Mouse (Mus musculus): ENCODE results near the gene Tulp4.
"Not testable (repeated sequence)": the region's sequence is repeated elsewhere in the genome, so short reads cannot be mapped to it uniquely, and the experiment has no call there.

Tulp4 gene

DNA sequence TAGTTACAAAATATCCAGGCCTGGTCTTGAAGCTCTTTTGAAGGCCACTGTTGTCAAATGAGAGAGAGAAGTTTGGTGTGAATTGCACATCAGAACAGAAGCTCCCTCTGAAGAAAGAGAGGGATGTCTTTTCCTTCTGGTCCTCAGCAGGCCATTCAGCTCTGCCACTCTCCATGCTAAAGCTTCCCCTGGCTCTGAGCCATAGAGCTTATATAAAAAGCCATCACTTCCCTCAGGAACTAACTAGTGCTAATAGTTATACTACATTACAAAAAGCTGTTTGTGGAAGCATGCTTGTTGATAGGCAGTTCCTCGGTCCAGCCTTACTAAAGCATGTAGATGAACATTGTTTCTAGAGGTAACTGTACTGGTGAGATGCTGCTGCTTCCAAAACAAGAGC lies 89.2 kb downstream of the Tulp4 start:
- DNase-seq, result no peak

- no peak for DNase-seq
Observed at GRCm38 (mm10) chr17:6197491-6197890, 91.3 kb downstream of the Tulp4 start.

DNA sequence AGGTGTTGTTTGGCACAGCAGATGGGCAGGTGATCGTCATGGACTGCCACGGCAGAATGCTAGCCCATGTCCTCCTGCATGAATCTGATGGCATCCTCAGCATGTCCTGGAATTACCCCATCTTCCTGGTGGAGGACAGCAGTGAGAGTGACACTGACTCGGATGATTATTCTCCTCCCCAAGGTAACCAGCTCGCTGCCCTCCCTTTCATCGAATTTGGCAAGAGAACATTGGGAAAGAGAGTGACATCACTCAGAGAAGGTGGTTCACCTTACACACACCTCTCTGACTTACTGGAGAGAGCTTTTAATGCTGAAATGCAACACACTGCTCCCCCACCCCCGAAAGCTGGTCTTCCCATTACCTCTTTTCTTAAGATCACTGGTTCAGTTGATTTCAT lies 92.4 kb downstream of the Tulp4 start:
- DNase-seq, result no peak

GRCm38 (mm10) chr17:6199166-6199565 lies 92.9 kb downstream of the Tulp4 start:
- no peak for DNase-seq

- no peak for DNase-seq
Observed at GRCm38 (mm10) chr17:6201522-6202250, 95.4 kb downstream of the Tulp4 start.

DNA sequence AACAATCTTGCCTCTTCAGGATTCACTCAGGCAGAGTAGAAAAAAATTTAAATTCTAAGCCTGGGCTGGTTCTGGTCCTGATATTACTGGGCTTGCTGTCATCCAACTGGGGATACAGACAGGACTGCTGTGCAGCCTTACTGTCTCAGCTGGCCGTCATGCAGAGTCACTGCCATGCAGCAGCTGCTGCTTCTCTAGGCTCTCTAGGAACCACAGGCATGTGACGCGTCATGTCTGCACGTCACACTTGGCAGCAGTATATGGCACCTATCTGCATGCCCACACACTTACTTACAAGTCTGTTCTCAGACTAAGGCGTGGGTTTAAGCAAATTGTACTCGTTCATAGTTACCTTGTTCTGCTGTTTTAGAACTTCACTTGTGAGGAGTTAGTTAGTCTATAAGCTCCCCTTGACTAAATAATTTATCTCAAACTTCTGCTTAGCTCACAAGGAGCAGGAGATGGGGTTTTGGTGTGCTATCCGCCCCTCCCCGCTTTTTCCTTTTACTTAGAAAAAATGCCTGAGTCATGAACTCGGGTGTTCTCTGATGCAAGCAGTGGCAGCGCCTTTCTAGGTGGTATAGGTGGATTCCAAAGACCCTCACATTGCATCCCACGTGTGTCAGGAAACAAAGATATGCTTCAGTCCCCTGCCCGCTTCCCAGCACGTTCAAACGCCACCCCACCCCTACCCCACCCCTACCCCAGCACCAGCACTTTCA lies 96.3 kb downstream of the Tulp4 start:
- DNase-seq, result peak; percentile 71

DNA sequence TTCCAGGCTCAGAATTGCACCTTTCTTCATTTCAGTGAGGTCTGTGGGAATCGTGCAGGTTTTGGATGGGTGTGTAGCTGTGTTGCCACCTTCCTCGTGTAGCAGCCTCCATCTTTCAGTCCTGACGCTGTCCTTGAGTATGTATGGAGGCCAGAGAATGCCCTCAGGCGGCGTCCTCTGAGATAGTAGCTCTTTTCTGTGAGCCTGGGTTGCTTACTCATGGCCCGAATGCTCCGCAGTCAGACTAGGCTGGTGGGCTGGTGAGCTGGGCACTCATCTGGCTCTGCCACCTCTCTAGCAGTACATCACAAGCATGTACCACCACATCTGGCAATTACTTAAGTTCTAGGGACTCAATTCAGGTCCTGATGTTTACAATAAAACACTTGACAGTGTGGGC lies 96.9 kb downstream of the Tulp4 start:
- no peak for DNase-seq

GRCm38 (mm10) chr17:6203795-6204194 lies 97.6 kb downstream of the Tulp4 start:
- no peak for DNase-seq

DNA sequence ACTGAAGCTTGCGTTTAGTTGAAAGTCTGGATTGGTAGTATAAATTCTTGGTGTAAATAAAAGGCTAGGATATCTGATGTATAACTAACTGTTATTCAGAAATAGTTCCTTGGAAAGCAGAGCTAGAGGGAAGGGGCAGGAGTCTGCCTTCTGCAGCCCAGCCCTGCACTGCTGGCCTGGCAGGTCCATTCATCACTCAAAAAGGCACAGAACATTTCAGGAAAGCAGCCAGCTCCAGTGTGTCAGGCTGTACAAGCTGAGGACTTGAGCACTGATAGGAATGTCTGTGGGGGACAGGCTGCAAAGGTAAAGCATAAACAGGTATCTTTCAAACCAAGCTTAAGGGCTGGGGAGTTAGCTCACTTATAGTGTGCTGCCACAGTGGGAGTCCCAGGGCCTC lies 105.5 kb downstream of the Tulp4 start:
- DNase-seq, result no peak

DNA sequence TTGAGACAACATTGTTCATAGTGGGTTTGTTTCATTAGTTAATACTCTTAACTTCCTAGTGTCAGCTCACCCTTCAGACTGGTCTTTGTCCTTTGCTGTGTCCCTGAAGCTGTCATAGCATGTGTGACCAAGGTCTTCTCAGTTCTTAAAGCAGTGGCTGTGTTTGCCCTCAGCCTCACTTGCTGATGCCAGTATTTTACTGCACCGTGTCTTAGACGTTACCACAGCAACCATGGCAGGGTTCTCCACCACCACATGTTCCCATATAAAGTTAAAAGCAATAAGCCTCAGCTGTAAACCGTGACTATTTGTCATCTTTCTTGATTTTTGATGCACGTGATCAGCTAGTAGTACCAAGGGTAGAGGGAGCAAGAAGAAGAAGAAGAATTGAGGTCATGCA lies 109.4 kb downstream of the Tulp4 start:
- DNase-seq, result no peak

DNA sequence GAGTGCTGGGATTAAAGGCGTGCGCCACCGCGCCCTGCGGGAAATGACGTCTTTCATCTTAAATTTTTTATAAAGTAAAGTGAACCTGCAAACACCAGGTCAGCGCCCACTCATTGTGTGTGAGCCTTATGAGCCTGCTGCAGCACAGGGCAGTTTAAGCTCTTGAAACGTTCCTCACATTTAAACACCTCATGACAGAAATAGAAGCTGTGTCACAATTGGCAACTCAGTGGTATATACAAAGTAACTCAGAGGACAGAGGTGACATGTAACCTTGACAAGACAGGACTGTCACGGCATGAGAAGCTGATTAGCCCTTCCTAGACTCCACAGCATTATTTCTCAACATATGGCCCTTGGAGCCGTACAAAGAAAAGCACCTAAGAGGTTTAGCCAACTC lies 110.3 kb downstream of the Tulp4 start:
- DNase-seq, result no peak

GRCm38 (mm10) chr17:6232633-6233032 lies 126.4 kb downstream of the Tulp4 start:
- not testable (repeated sequence) for DNase-seq

- not testable (repeated sequence) for DNase-seq
Observed at GRCm38 (mm10) chr17:6251298-6251697, 145.1 kb downstream of the Tulp4 start.

DNA sequence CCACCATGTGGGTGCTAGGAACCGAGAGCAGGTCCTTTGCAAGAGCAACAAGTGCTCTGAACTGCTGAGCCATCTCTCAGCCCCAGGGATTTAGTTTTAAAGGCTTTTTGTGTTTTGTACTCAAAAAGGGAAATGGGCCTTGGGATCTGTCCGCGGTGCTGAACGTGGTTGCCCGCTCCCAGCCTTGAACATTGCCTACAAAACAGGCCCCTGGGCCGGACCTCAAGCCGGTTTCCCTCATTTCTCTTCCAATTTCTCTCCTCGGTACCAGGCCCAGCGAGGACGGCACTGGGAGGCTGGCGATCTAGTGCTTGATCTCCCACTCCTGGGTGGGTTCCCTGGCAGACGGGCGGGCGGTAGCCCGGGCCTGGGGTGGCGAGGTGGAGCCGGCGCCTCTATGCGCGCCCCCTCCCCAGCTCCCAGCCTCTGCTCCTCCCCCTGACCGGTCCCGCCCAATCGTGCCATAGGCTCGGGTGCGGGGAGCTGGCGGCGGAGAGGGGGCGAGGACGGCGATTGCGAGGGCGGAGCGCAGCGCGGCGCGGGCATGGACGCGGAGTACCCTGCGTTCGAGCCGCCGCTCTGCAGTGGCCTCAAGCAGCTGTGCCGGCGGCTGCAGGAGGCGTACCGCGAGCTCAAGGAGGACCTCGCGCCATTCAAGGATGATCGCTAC lies 150.3 kb downstream of the Tulp4 start, which contains the start of gene Tmem181a:
Tmem181a (plus strand) TSS at position 461 of the 670 bp plus-strand sequence.
- peak; percentile 28 for DNase-seq

- peak; percentile 83 for DNase-seq
Observed at GRCm38 (mm10) chr17:6257070-6257456, 150.8 kb downstream of the Tulp4 start.

- peak; percentile 52 for DNase-seq
Observed at GRCm38 (mm10) chr17:6269876-6270831, 163.9 kb downstream of the Tulp4 start.

GRCm38 (mm10) chr17:6270840-6271239 lies 164.6 kb downstream of the Tulp4 start:
- not testable (repeated sequence) for DNase-seq

- DNase-seq, result not testable (repeated sequence)
Observed at GRCm38 (mm10) chr17:6271970-6272369, 165.7 kb downstream of the Tulp4 start.

GRCm38 (mm10) chr17:6274693-6275092 lies 168.5 kb downstream of the Tulp4 start:
- DNase-seq, result not testable (repeated sequence)

GRCm38 (mm10) chr17:6279205-6279604 lies 173.0 kb downstream of the Tulp4 start:
- not testable (repeated sequence) for DNase-seq

- not testable (repeated sequence) for DNase-seq
Observed at GRCm38 (mm10) chr17:6279772-6280171, 173.5 kb downstream of the Tulp4 start.

DNA sequence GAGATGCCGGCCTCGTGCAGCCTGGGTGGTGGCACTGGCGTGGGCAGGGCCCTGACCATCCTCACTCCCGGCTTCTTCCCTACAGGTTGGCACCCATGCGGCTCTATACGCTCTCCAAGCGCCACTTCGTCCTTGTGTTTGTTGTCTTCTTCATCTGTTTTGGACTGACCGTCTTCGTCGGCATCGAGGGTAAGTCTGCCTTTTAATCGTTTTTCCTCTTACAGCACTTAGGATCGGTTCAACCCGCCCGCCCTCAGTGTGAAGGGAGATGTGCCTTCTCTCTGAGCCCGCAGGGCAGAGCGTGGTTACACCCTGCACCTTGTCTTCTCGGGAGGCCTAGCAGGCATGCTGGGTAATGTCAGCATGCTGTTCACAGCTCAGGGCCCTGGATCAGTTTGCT lies 174.3 kb downstream of the Tulp4 start:
- not testable (repeated sequence) for DNase-seq

All from right cerebral cortex, postnatal 25 days (tissue).